Mouse (Mus musculus): ENCODE data around the gene Bcas1. TPM values are rescaled to one million over a fixed set of nuclear protein-coding genes. Genes with fewer than 3 reads are reported as not detected.

The Bcas1 gene
- polyA plus RNA-seq, 2 experiments = 0.45 to 1.0 TPM

DNA sequence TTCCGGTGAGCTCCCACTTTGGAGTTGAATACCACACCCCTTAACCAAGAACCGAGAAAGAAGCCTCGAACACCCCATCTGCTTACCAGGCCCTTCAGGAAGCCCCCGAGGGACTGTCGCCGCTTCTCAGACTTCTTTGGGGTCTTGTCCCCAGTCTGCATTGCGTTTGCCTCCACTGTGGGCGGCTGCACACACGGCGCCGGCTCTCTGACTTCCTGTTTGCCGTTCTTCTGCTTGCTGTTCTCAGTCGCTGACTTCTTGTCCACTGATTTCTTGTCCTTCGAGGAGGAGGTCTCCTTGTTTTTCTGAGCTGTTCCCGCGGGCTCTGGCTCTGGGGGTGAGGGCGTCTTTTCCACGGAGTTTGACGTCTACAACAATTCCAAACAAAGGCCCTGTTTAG, 78.5 kb downstream of the Bcas1 start:
- ATAC-seq (ENCODE audit: low FRiP score, low read depth) (no peak), DNase-seq (ENCODE audit: low spot score) (no peak)
- Histone ChIP-seq H3K9me3 (ENCODE audit: control insufficient read depth, low read length) (no peaks in the 10 kb centered on the region), H3K36me3 (ENCODE audit: control insufficient read depth, insufficient read depth, low read length) (no peaks in the 10 kb centered on the region), H3K4me1 (ENCODE audit: control insufficient read depth, insufficient read depth, low read length) (peaks cover 23% of the 10 kb centered on the region), H3K4me3 (replicated peaks; ENCODE audit: low read length) (no peak overlapping the region), H3K9ac (ENCODE audit: low read depth, low read length, severe bottlenecking) (no peak overlapping the region), H3K4me2 (replicated peaks; ENCODE audit: low read depth, low read length, severe bottlenecking) (no peak overlapping the region), H3K27ac (replicated peaks; ENCODE audit: low read depth, low read length) (no peak overlapping the region), H3K27me3 (ENCODE audit: control insufficient read depth, insufficient read depth, low read length) (no peaks in the 10 kb centered on the region)
- WGBS = 79% methylated on average over 19 of the region's 19 CpGs
- TF ChIP-seq POLR2A (IDR thresholded peaks at IDR 0.05; ENCODE audit: borderline replicate concordance, extremely low read depth, insufficient read depth, insufficient read length) = no peak

DNA sequence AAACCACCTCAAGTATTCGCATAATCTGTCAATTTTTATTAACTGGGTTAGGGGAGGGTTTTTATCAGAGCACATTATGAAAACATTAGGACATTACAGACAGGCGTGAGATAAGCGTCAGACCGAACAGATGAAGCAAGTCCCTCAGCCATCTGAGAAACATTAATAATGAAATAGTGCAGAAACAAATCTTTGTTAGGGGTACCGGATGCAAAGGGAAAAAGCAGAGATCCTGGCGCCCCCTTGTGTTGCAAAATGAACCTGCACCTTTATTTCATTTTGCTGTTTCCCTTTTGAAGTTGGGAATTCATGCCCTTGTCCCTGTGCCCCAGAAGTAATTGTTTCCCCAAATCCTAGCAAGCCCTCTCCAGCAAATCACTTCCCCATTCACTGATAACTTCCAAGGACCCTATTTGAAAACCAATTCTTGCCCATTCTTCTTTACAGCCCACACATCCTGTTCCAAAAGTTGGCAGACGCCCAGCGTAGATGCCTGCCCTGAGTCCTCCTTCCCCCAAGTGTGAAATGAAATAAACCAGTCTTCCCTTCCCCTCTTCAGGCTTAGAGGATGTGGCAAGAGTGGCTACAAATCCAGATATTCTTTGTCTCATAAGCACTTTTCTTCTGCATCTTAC, 80.4 kb downstream of the Bcas1 start:
- no peak overlapping the region for H3K4me2 ChIP-seq (replicated peaks; ENCODE audit: low read depth, low read length, severe bottlenecking)
- H3K9me3 ChIP-seq (ENCODE audit: control insufficient read depth, low read length) = no peaks in the 10 kb centered on the region
- DNase-seq (ENCODE audit: low spot score) (peak; percentile 81), ATAC-seq (ENCODE audit: low FRiP score, low read depth) (no peak)
- no peak for TF ChIP-seq POLR2A (IDR thresholded peaks at IDR 0.05; ENCODE audit: borderline replicate concordance, extremely low read depth, insufficient read depth, insufficient read length)
- H3K27me3 ChIP-seq (ENCODE audit: control insufficient read depth, insufficient read depth, low read length) = no peaks in the 10 kb centered on the region
- H3K4me1 ChIP-seq (ENCODE audit: control insufficient read depth, insufficient read depth, low read length) = peaks cover 31% of the 10 kb centered on the region
- H3K36me3 ChIP-seq (ENCODE audit: control insufficient read depth, insufficient read depth, low read length) = no peaks in the 10 kb centered on the region
- WGBS = 39% methylated on average over 8 of the region's 8 CpGs
- no peak overlapping the region for H3K27ac ChIP-seq (replicated peaks; ENCODE audit: low read depth, low read length)
- no peak overlapping the region for H3K4me3 ChIP-seq (replicated peaks; ENCODE audit: low read length)
- H3K9ac ChIP-seq (ENCODE audit: low read depth, low read length, severe bottlenecking) = no peak overlapping the region

DNA sequence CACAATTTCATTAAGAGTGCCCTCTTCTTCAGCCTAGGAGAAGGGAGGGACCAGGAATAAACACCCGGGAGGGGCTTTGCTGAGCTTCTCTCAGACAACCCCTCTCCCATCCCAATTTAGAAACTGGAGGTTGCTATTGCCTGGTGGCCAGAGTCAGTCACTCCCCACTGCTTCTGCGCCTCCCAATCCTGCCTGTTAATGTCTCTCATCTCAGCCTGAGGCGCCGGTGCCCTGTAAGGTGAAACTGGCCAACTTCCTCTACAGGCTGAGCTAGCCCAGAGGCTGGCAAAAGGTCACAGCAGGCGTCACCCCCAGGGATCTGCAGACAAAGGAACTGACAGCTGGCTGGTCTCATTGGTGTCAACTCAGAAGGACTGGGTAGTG, 82.2 kb downstream of the Bcas1 start:
- no peak for DNase-seq (ENCODE audit: low spot score)
- H3K4me3 ChIP-seq (replicated peaks; ENCODE audit: low read length) = no peak overlapping the region
- peaks cover 31% of the 10 kb centered on the region for H3K4me1 ChIP-seq (ENCODE audit: control insufficient read depth, insufficient read depth, low read length)
- TF ChIP-seq POLR2A (IDR thresholded peaks at IDR 0.05; ENCODE audit: borderline replicate concordance, extremely low read depth, insufficient read depth, insufficient read length) = no peak
- H3K27ac ChIP-seq (replicated peaks; ENCODE audit: low read depth, low read length) = peak overlapping the region; percentile 87; the same call in 1 of the 2 replicates
- no peaks in the 10 kb centered on the region for H3K36me3 ChIP-seq (ENCODE audit: control insufficient read depth, insufficient read depth, low read length)
- H3K9me3 ChIP-seq (ENCODE audit: control insufficient read depth, low read length) = no peaks in the 10 kb centered on the region
- ATAC-seq (ENCODE audit: low FRiP score, low read depth) = no peak
- no peaks in the 10 kb centered on the region for H3K27me3 ChIP-seq (ENCODE audit: control insufficient read depth, insufficient read depth, low read length)
- WGBS = 21% methylated on average over 5 of the region's 5 CpGs
- 0 out of 2 replicates have a peak overlapping the region, but pooled peaks have one; percentile 37 for H3K4me2 ChIP-seq (replicated peaks; ENCODE audit: low read depth, low read length, severe bottlenecking)
- no peak overlapping the region for H3K9ac ChIP-seq (ENCODE audit: low read depth, low read length, severe bottlenecking)

DNA sequence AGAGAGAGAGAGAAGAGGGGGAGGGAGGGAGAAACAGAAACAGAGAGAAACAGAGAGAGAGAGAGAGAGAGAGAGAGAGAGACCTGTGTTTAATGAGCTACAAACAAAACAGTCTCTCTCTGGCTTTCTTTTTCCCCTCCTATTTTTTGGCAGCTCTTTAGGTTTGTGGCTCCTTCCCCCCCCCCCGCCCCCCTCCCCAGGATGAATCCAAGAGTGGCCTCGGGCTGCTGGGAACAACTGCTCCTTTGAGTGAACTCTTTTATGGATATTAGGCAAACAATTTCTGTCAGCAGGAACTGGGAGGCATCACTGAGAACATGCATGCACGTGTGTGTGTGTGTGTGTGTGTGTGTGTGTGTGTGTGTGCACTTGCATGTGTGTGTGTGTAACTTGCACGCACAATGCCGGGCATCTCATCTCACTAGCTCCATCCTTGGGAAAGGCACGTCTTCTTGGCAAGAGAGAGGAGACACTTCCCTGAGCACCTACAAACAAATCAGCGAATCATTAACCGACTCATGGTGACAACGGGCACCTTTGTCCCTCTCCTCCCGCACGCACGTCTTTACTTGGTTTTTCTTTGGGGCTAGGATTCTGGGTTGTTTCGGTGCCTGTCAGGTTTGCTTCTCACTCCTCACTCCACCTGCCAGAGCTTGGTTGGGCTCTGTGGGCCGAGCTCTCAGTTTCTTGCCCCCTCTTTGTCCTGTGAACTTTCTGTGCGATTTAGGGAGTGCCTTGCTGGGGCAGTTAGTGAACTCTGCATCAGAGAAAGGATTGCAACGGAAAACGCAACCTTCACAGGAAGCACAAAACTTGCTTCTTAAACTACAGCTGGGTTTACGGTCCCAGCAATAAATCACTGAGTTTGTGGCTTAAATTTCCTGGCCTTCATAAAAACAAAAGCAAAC, 82.9 kb downstream of the Bcas1 start:
- 0 out of 2 replicates have a peak overlapping the region, but pooled peaks have one; percentile 37 for H3K4me2 ChIP-seq (replicated peaks; ENCODE audit: low read depth, low read length, severe bottlenecking)
- no peaks in the 10 kb centered on the region for H3K27me3 ChIP-seq (ENCODE audit: control insufficient read depth, insufficient read depth, low read length)
- peak overlapping the region; percentile 87 for H3K27ac ChIP-seq (replicated peaks; ENCODE audit: low read depth, low read length)
- DNase-seq (ENCODE audit: low spot score) = no peak
- WGBS = 12% methylated on average over 18 of the region's 18 CpGs
- no peak for TF ChIP-seq POLR2A (IDR thresholded peaks at IDR 0.05; ENCODE audit: borderline replicate concordance, extremely low read depth, insufficient read depth, insufficient read length)
- peaks cover 31% of the 10 kb centered on the region for H3K4me1 ChIP-seq (ENCODE audit: control insufficient read depth, insufficient read depth, low read length)
- H3K4me3 ChIP-seq (replicated peaks; ENCODE audit: low read length) = no peak overlapping the region
- peak; percentile 7; the same call in 1 of the 2 replicates for ATAC-seq (ENCODE audit: low FRiP score, low read depth)
- peak overlapping the region; percentile 31; the same call in 1 of the 2 replicates for H3K9ac ChIP-seq (ENCODE audit: low read depth, low read length, severe bottlenecking)
- H3K9me3 ChIP-seq (ENCODE audit: control insufficient read depth, low read length) = no peaks in the 10 kb centered on the region
- H3K36me3 ChIP-seq (ENCODE audit: control insufficient read depth, insufficient read depth, low read length) = no peaks in the 10 kb centered on the region

DNA sequence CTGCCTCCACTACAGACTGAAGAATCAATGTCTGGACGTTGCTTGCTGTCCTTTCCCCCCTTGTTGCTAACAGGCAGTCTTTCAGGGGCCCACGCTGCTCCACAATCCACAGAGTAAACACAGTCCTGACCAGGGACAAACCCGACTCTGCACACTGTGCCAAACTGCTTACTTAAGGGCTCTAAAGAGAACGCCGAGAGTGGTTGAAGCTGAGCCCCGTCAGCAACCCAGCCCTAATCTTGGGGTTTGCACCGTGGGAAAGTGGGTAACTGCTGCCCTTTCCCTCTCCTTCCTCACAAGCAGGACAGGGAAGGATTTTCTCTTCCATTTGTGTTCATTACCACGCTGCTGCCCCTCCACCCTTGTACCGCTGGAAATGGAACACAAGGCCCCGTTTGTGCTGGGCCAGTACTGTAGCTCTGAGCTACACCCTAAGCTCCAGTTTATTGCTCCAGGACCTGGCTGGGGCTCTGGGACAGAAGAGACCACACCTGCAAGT, 83.8 kb downstream of the Bcas1 start:
- WGBS = 31% methylated on average over 10 of the region's 10 CpGs
- Histone ChIP-seq H3K4me1 (ENCODE audit: control insufficient read depth, insufficient read depth, low read length) (peaks cover 31% of the 10 kb centered on the region), H3K4me3 (replicated peaks; ENCODE audit: low read length) (no peak overlapping the region), H3K27me3 (ENCODE audit: control insufficient read depth, insufficient read depth, low read length) (no peaks in the 10 kb centered on the region), H3K4me2 (replicated peaks; ENCODE audit: low read depth, low read length, severe bottlenecking) (peak overlapping the region; percentile 37), H3K27ac (replicated peaks; ENCODE audit: low read depth, low read length) (peak overlapping the region; percentile 87), H3K9ac (ENCODE audit: low read depth, low read length, severe bottlenecking) (peak overlapping the region; percentile 38; the same call in 1 of the 2 replicates), H3K36me3 (ENCODE audit: control insufficient read depth, insufficient read depth, low read length) (no peaks in the 10 kb centered on the region), H3K9me3 (ENCODE audit: control insufficient read depth, low read length) (no peaks in the 10 kb centered on the region)
- DNase-seq (ENCODE audit: low spot score) (peak; percentile 32), ATAC-seq (ENCODE audit: low FRiP score, low read depth) (peak; percentile 51)
- TF ChIP-seq POLR2A (IDR thresholded peaks at IDR 0.05; ENCODE audit: borderline replicate concordance, extremely low read depth, insufficient read depth, insufficient read length) = no peak
